Mouse (Mus musculus) myocyte (in vitro differentiated cells): ENCODE data around the gene Gpha2. TPM values are rescaled to one million over a fixed set of nuclear protein-coding genes. Genes with fewer than 3 reads are reported as not detected.

ENCODE experiments used
- H3K27me3 ChIP-seq: one replicate; pipeline ENCODE4 v1.6.1; 2011; ENCODE audit not compliant: control insufficient read depth, insufficient read depth, insufficient read length
- H3K36me3 ChIP-seq: one replicate; pipeline ENCODE4 v1.6.1; 2011; ENCODE audit not compliant: control insufficient read depth, insufficient read depth
- H3K4me2 ChIP-seq: one replicate; pipeline ENCODE4 v1.6.1; 2011; ENCODE audit warnings: low read depth, control low read depth
- H3K4me3 ChIP-seq: one replicate; pipeline ENCODE4 v1.5.1; 2011; ENCODE audit warnings: mild to moderate bottlenecking, control low read depth, moderate library complexity
- H3K79me2 ChIP-seq: one replicate; pipeline ENCODE4 v1.6.1; 2011; ENCODE audit not compliant: control insufficient read depth, insufficient read depth
- H3ac ChIP-seq: one replicate; pipeline ENCODE4 v1.6.1; 2011; ENCODE audit not compliant: control insufficient read depth, insufficient read length
- CEBPB ChIP-seq: IDR thresholded peaks from 2 replicates; pipeline ENCODE4 v1.6.1; 2011; ENCODE audit warnings: mild to moderate bottlenecking, moderate library complexity; ENCODE audit not compliant: poor library complexity, insufficient read depth, severe bottlenecking
- E2F4 ChIP-seq: IDR thresholded peaks from one replicate; pipeline ENCODE4 v1.6.1; 2011; ENCODE audit warnings: mild to moderate bottlenecking, control low read depth, moderate library complexity; ENCODE audit not compliant: insufficient read depth
- MAX ChIP-seq: IDR thresholded peaks from one replicate; pipeline ENCODE4 v1.6.1; 2011; ENCODE audit warnings: low read depth, mild to moderate bottlenecking, control low read depth
- MYOD1 ChIP-seq, 3 experiments: IDR thresholded peaks; one replicate each; pipeline ENCODE4 v1.6.1; 2011; ENCODE audit warnings: control low read depth in 2 of 3, low read depth in 2 of 3, mild to moderate bottlenecking in 2 of 3, moderate library complexity in 1 of 3; ENCODE audit not compliant: insufficient read length in 2 of 3, control insufficient read depth in 1 of 3
- MYOG ChIP-seq, 3 experiments: IDR thresholded peaks; one replicate each; pipeline ENCODE4 v1.6.1; 2011; ENCODE audit warnings: control low read depth in 2 of 3, low read depth in 2 of 3, mild to moderate bottlenecking in 2 of 3; ENCODE audit not compliant: insufficient read length in 2 of 3, control insufficient read depth in 1 of 3, insufficient read depth in 1 of 3
- POLR2A ChIP-seq: IDR thresholded peaks from one replicate; pipeline ENCODE4 v1.6.1; 2011; ENCODE audit warnings: low read depth, mild to moderate bottlenecking, control low read depth, moderate library complexity; ENCODE audit not compliant: insufficient read length
- POLR2AphosphoS2 ChIP-seq: IDR thresholded peaks from one replicate; pipeline ENCODE4 v1.6.1; 2011; ENCODE audit warnings: low read depth, control low read depth; ENCODE audit not compliant: insufficient read length
- REST ChIP-seq: IDR thresholded peaks from one replicate; pipeline ENCODE4 v1.6.1; 2011; ENCODE audit warnings: mild to moderate bottlenecking, control low read depth, moderate library complexity; ENCODE audit not compliant: insufficient read depth, insufficient read length
- SRF ChIP-seq: IDR thresholded peaks from one replicate; pipeline ENCODE4 v1.6.1; 2011; ENCODE audit warnings: low read depth; ENCODE audit not compliant: control insufficient read depth, insufficient read length
- TCF12 ChIP-seq: IDR thresholded peaks from one replicate; pipeline ENCODE4 v1.6.1; 2011; ENCODE audit warnings: mild to moderate bottlenecking, control low read depth; ENCODE audit not compliant: poor library complexity, insufficient read depth, severe bottlenecking
- TCF3 ChIP-seq: IDR thresholded peaks from one replicate; pipeline ENCODE4 v1.6.1; 2011; ENCODE audit warnings: low read depth, control low read depth; ENCODE audit not compliant: insufficient read length
- USF1 ChIP-seq: IDR thresholded peaks from one replicate; pipeline ENCODE4 v1.6.1; 2011; ENCODE audit warnings: low read depth, mild to moderate bottlenecking, control low read depth, moderate library complexity
- polyA plus RNA-seq: library from polyadenylated mRNA; unstranded; fragments of >200 nt; fragmentation: generic; extraction: Trizol; gene quantifications from one replicate; pipeline ENCODE4 v1.2.1, GENCODE M21; 2012; ENCODE audit warnings: missing spikeins

Gpha2 gene
- polyA plus RNA-seq, 1 experiment = 0.40 TPM

- TF ChIP-seq USF1 = no peak
- no peak for TF ChIP-seq MYOG (IDR thresholded peaks at IDR 0.05; ENCODE audit: control insufficient read depth in 1 of 3, insufficient read depth in 1 of 3, insufficient read length in 2 of 3, low read depth in 2 of 3)
- no peak for TF ChIP-seq MAX
- TF ChIP-seq TCF12 = no peak
- TF ChIP-seq POLR2A = no peak
- no peak for TF ChIP-seq E2F4
- no peak for TF ChIP-seq POLR2AphosphoS2
- TF ChIP-seq TCF3 = no peak
- no peak for TF ChIP-seq CEBPB
- no peak for TF ChIP-seq MYOD1 (IDR thresholded peaks at IDR 0.05; ENCODE audit: control insufficient read depth in 1 of 3, insufficient read length in 2 of 3, low read depth in 2 of 3)
- TF ChIP-seq SRF = no peak
- no peak for TF ChIP-seq REST
- Histone ChIP-seq H3K36me3 (no peaks in the 10 kb centered on the region), H3K79me2 (peaks cover 2% of the 10 kb centered on the region), H3ac (no peak overlapping the region), H3K27me3 (no peaks in the 10 kb centered on the region), H3K4me2 (no peak overlapping the region), H3K4me3 (no peak overlapping the region)
Measured at GRCm38 (mm10) chr19:6272053-6272452, 45.9 kb downstream of the Gpha2 start.

GRCm38 (mm10) chr19:6272738-6273137 lies 46.6 kb downstream of the Gpha2 start:
- H3K79me2 ChIP-seq = peaks cover 8% of the 10 kb centered on the region
- H3K4me2 ChIP-seq = no peak overlapping the region
- TF ChIP-seq USF1 (no peak), POLR2A (no peak), MYOD1 (IDR thresholded peaks at IDR 0.05; ENCODE audit: control insufficient read depth in 1 of 3, insufficient read length in 2 of 3, low read depth in 2 of 3) (no peak), MAX (no peak), E2F4 (no peak), POLR2AphosphoS2 (no peak), SRF (no peak), MYOG (IDR thresholded peaks at IDR 0.05; ENCODE audit: control insufficient read depth in 1 of 3, insufficient read depth in 1 of 3, insufficient read length in 2 of 3, low read depth in 2 of 3) (no peak), REST (no peak), TCF3 (no peak), TCF12 (no peak), CEBPB (no peak)
- H3K27me3 ChIP-seq = no peaks in the 10 kb centered on the region
- H3ac ChIP-seq = no peak overlapping the region
- H3K4me3 ChIP-seq = no peak overlapping the region
- H3K36me3 ChIP-seq = no peaks in the 10 kb centered on the region

DNA sequence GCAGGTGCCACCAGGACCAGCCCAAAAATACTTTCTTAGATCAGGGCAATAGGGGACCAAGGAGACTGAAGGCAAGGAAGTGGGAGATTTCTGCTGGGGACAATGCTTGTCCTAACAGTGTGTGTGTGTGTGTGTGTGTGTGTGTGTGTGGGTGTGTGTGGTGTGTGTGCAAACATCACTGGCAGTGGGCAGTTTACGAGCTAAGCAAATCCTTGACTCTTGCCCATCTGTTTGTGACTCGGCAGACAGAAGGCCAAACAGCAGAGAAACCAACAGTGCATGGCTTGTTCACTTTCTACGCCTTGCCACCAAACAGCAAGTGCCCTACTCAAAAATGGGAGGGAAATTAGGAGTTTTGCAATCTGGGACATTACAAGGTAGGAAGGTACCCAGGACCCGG lies 47.4 kb downstream of the Gpha2 start:
- peaks cover 1% of the 10 kb centered on the region for H3K36me3 ChIP-seq
- no peak overlapping the region for H3ac ChIP-seq
- H3K4me3 ChIP-seq = no peak overlapping the region
- peaks cover 14% of the 10 kb centered on the region for H3K79me2 ChIP-seq
- H3K27me3 ChIP-seq = no peaks in the 10 kb centered on the region
- H3K4me2 ChIP-seq = no peak overlapping the region
- TF ChIP-seq USF1 = no peak

DNA sequence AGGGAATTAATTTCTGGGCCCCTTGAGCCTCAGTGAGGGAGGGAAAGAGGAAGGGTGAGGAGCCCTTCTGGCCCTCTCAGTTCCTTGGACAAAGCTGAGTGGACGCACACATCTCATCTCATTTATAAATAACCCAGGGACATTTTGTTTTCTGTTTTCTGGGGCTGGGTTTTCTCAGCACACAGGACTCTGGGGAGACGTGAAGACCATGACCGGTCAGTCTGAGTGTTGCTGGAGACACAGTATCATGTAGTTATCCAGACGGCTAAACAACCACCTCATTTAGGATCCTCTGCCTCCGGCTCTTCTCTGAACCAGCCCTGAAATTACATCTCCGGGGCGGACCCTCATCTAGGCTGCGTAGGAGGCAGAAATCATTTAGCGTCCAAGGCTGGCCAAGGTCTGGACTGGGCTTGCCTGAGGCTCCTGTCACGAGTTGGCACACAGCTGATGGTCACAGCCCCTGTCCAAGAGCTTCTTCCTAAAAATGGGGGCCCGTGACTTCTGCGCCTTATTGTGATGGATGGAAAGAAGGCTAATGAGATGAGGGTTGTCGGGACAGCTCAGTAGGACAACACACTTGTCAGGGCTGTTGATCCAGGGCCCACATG lies 47.9 kb downstream of the Gpha2 start:
- Histone ChIP-seq H3K4me2 (no peak overlapping the region), H3K27me3 (no peaks in the 10 kb centered on the region), H3K4me3 (no peak overlapping the region), H3K79me2 (peaks cover 19% of the 10 kb centered on the region), H3ac (no peak overlapping the region), H3K36me3 (peaks cover 4% of the 10 kb centered on the region)
- TF ChIP-seq POLR2AphosphoS2 (no peak), SRF (no peak), MAX (no peak), REST (no peak), MYOG (IDR thresholded peaks at IDR 0.05; ENCODE audit: control insufficient read depth in 1 of 3, insufficient read depth in 1 of 3, insufficient read length in 2 of 3, low read depth in 2 of 3) (no peak), TCF12 (no peak), CEBPB (no peak)

DNA sequence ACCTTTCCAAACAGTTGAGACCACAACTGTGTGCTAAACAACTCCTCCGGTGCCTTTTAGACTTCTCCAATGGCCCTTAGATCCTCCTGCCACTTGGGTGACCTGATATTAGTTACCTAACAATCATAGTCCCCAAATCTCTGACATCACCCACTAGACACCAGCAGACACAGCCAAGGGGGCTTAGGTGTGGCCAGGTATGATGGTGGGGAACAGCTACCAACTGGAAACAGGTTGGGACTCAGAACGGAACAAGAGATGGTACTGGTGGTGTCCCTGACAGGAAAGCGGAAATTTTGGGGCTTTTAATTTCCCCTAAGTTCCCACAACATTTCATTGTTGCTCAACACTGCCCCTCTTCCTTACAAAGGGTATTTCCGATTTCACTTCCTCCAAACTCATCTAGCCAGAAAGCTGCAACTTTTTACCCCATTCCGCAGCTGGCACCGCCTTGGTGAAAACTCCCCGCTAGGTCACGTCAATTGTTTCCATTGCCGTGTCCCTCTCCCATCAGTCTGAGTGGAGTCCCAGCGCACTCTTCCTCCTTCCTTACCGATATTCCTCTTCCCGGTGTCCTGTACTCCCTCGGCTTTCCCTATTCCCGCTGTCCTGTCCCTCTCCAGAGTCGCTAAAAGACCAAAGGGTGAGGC lies 49.7 kb downstream of the Gpha2 start:
- Histone ChIP-seq H3K4me2 (peak overlapping the region; percentile 89), H3K79me2 (peaks cover 36% of the 10 kb centered on the region), H3K36me3 (peaks cover 11% of the 10 kb centered on the region), H3ac (peak overlapping the region; percentile 84), H3K27me3 (no peaks in the 10 kb centered on the region), H3K4me3 (peak overlapping the region; percentile 97)
- TF ChIP-seq TCF3 = no peak
- no peak for TF ChIP-seq E2F4
- TF ChIP-seq TCF12 = no peak
- no peak for TF ChIP-seq USF1
- TF ChIP-seq MAX = no peak
